Mouse (Mus musculus) testis, postnatal 10 days (tissue): ENCODE data around the gene Pde3a.

Experiments
- DNase-seq: peaks from one replicate; pipeline ENCODE4 v3.0.0; 2021; ENCODE audit warnings: low spot score

Gene Pde3a

DNA sequence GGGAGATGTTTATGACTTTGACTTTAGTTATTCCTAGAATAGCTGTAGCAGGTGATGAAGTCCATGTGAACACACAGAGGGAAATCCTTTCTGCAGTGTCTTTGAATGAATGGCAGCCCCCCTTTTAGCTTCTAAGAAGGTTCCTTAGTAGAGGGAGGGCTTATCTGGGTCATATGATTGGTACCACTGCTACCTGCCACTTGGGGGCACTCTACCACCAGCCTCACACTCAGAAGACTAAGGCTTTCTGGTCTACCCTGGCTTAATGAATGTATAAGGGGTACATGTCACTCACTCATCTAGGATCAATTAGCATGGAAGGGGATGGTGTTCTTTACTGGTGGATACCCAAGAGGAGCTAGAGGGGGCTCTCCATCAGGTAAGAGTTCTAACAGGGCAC lies 250.4 kb downstream of the Pde3a start:
- no peak for DNase-seq

- DNase-seq = no peak
These were observed 252.1 kb downstream of the Pde3a start for GRCm38 (mm10) chr6:141501171-141501570.

- no peak for DNase-seq
These were observed 273.5 kb downstream of the Pde3a start for GRCm38 (mm10) chr6:141522541-141522940.

- DNase-seq = no peak
These were observed 274.9 kb downstream of the Pde3a start, which contains the start of gene Slco1c1 for GRCm38 (mm10) chr6:141523747-141524640. Gene Slco1c1 (plus strand): TSS chr6:141524368.

GRCm38 (mm10) chr6:141525787-141526186 lies 276.7 kb downstream of the Pde3a start:
- DNase-seq = no peak

GRCm38 (mm10) chr6:141530865-141531264 lies 281.8 kb downstream of the Pde3a start:
- no peak for DNase-seq

DNA sequence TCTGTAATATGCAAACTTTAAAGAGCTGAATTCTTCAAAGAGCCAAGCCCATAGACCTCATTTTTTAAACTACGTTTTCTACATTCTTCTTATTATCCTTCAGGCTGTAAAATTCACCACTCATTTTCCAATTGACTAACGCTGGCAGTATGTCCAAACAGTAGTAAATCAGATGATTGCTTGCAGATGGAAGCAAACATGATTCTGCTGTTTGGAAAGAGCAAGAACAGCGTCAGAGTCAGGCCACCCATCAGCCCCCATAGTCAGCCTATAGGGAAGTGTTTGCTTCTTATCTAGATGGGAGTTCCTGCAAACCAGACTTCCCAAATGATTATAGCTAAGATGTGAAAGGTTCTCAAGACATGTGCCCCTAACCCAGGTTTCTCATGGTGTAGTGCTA lies 288.2 kb downstream of the Pde3a start:
- no peak for DNase-seq

- DNase-seq = no peak
These were observed 292.1 kb downstream of the Pde3a start for GRCm38 (mm10) chr6:141541136-141541535.

- DNase-seq = no peak
These were observed 294.3 kb downstream of the Pde3a start for GRCm38 (mm10) chr6:141543344-141543743.
